Mouse (Mus musculus): ENCODE data around the gene Ankrd63. TPM values are rescaled to one million over a fixed set of nuclear protein-coding genes. Genes with fewer than 3 reads are reported as not detected.

The Ankrd63 gene
- polyA plus RNA-seq, 1 experiment from 2014 or later = 2.1 TPM

- Histone ChIP-seq H3K9me3 (ENCODE audit: control insufficient read depth, low read length) (no peaks in the 10 kb centered on the region), H3K9ac (ENCODE audit: low read length) (no peak overlapping the region), H3K4me2 (ENCODE audit: low read length) (no peak overlapping the region), H3K36me3 (ENCODE audit: control insufficient read depth, insufficient read depth, low read length) (no peaks in the 10 kb centered on the region), H3K27ac (replicated peaks in 1 of 2; ENCODE audit: control insufficient read depth in 1 of 2, insufficient read depth in 1 of 2, low read depth in 2 of 2, low read length in 2 of 2) (no peak overlapping the region), H3K4me3 (ENCODE audit: control insufficient read depth in 1 of 2, insufficient read depth in 1 of 2, low read depth in 1 of 2, low read length in 2 of 2) (no peak overlapping the region), H3K27me3 (ENCODE audit: control insufficient read depth, insufficient read depth, low read length) (peaks cover 19% of the 10 kb centered on the region), H3K4me1 (ENCODE audit: control insufficient read depth in 2 of 2, insufficient read depth in 2 of 2, low read length in 2 of 2) (peaks cover 21 to 28% of the 10 kb centered on the region in 2 experiments)
- WGBS = 76% methylated on average over 5 of the region's 5 CpGs
- ATAC-seq (ENCODE audit: insufficient number of reproducible peaks, insufficient read depth, low FRiP score, low read depth) = no peak
These were observed 28.2 kb upstream of the Ankrd63 start for GRCm38 (mm10) chr2:118731981-118732380.

DNA sequence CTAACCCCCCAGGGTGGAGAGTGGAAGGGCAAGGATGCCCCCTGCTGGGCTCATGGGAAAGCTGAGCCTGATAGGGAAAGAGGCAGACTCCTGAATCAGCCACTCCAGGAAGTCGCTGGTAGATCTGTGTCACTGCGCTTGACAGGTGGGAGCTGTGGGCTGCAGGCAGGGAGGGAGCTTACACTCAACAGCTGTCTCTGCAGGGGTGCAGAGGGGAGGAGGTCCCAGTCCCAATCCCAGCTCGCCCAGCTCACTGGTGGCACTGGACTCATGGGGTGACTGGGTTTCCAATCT is 26.8 kb upstream of the Ankrd63 start:
- Histone ChIP-seq H3K9me3 (ENCODE audit: control insufficient read depth, low read length) (no peaks in the 10 kb centered on the region), H3K4me1 (ENCODE audit: control insufficient read depth in 2 of 2, insufficient read depth in 2 of 2, low read length in 2 of 2) (peaks cover 21 to 28% of the 10 kb centered on the region in 2 experiments), H3K4me2 (ENCODE audit: low read length) (no peak overlapping the region), H3K36me3 (ENCODE audit: control insufficient read depth, insufficient read depth, low read length) (no peaks in the 10 kb centered on the region), H3K27me3 (ENCODE audit: control insufficient read depth, insufficient read depth, low read length) (peaks cover 19% of the 10 kb centered on the region), H3K27ac (replicated peaks in 1 of 2; ENCODE audit: control insufficient read depth in 1 of 2, insufficient read depth in 1 of 2, low read depth in 2 of 2, low read length in 2 of 2) (no peak overlapping the region), H3K4me3 (ENCODE audit: control insufficient read depth in 1 of 2, insufficient read depth in 1 of 2, low read depth in 1 of 2, low read length in 2 of 2) (no peak overlapping the region), H3K9ac (ENCODE audit: low read length) (no peak overlapping the region)
- WGBS = 4% methylated on average over 3 of the region's 3 CpGs
- peak; percentile 33; the same call in 1 of the 2 replicates for ATAC-seq (ENCODE audit: insufficient number of reproducible peaks, insufficient read depth, low FRiP score, low read depth)

GRCm38 (mm10) chr2:118729816-118730621 is 26.3 kb upstream of the Ankrd63 start:
- H3K4me3 ChIP-seq (ENCODE audit: control insufficient read depth in 1 of 2, insufficient read depth in 1 of 2, low read depth in 1 of 2, low read length in 2 of 2) = no peak overlapping the region
- H3K27ac ChIP-seq (replicated peaks in 1 of 2; ENCODE audit: control insufficient read depth in 1 of 2, insufficient read depth in 1 of 2, low read depth in 2 of 2, low read length in 2 of 2) = no peak overlapping the region
- H3K4me1 ChIP-seq (ENCODE audit: control insufficient read depth in 2 of 2, insufficient read depth in 2 of 2, low read length in 2 of 2) = peaks cover 21 to 28% of the 10 kb centered on the region in 2 experiments
- H3K4me2 ChIP-seq (ENCODE audit: low read length) = no peak overlapping the region
- H3K9ac ChIP-seq (ENCODE audit: low read length) = no peak overlapping the region
- peaks cover 19% of the 10 kb centered on the region for H3K27me3 ChIP-seq (ENCODE audit: control insufficient read depth, insufficient read depth, low read length)
- no peaks in the 10 kb centered on the region for H3K36me3 ChIP-seq (ENCODE audit: control insufficient read depth, insufficient read depth, low read length)
- H3K9me3 ChIP-seq (ENCODE audit: control insufficient read depth, low read length) = no peaks in the 10 kb centered on the region
- 0 out of 2 replicates have a peak, but pooled peaks have one; percentile 15 for ATAC-seq (ENCODE audit: insufficient number of reproducible peaks, insufficient read depth, low FRiP score, low read depth)
- WGBS = 32% methylated on average over 8 of the region's 8 CpGs

DNA sequence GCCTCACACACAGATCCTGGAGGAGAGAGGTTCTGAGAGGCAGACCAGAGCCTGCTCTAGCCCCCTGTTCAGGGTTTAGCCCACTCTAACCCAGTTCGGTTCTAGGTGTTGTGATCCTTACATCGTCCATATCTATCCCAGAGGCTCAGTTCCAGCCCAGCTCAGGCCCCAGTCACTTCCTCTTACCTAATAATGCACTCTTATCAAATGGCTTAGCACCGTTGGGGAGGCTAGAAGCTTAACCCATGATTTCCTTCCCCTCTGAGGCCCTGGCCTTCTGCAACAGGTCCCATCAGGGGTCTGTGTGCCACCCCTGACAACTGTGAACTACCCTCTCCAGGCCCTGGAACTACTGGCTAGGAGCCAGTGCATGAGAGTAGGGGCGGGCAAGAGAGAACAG is 25.4 kb upstream of the Ankrd63 start:
- no peaks in the 10 kb centered on the region for H3K9me3 ChIP-seq (ENCODE audit: control insufficient read depth, low read length)
- WGBS = 17% methylated on average over 4 of the region's 4 CpGs
- no peak for ATAC-seq (ENCODE audit: insufficient number of reproducible peaks, insufficient read depth, low FRiP score, low read depth)
- H3K4me2 ChIP-seq (ENCODE audit: low read length) = no peak overlapping the region
- H3K27me3 ChIP-seq (ENCODE audit: control insufficient read depth, insufficient read depth, low read length) = peaks cover 19% of the 10 kb centered on the region
- H3K9ac ChIP-seq (ENCODE audit: low read length) = peak overlapping the region; percentile 38; the same call in 1 of the 2 replicates
- no peaks in the 10 kb centered on the region for H3K36me3 ChIP-seq (ENCODE audit: control insufficient read depth, insufficient read depth, low read length)
- H3K4me3 ChIP-seq (ENCODE audit: control insufficient read depth in 1 of 2, insufficient read depth in 1 of 2, low read depth in 1 of 2, low read length in 2 of 2) = no peak overlapping the region
- peak overlapping the region; percentile 28 to 29; a peak in 2 of 4 replicates for H3K27ac ChIP-seq (replicated peaks in 1 of 2; ENCODE audit: control insufficient read depth in 1 of 2, insufficient read depth in 1 of 2, low read depth in 2 of 2, low read length in 2 of 2)
- peaks cover 21 to 28% of the 10 kb centered on the region in 2 experiments for H3K4me1 ChIP-seq (ENCODE audit: control insufficient read depth in 2 of 2, insufficient read depth in 2 of 2, low read length in 2 of 2)

GRCm38 (mm10) chr2:118728337-118728736 is 24.6 kb upstream of the Ankrd63 start, which contains the start of gene Plcb2:
Gene Plcb2, minus strand, starts transcription at chr2:118728438.
- Histone ChIP-seq H3K4me1 (ENCODE audit: control insufficient read depth in 2 of 2, insufficient read depth in 2 of 2, low read length in 2 of 2) (peaks cover 22 to 28% of the 10 kb centered on the region in 2 experiments), H3K9me3 (ENCODE audit: control insufficient read depth, low read length) (no peaks in the 10 kb centered on the region), H3K4me3 (ENCODE audit: control insufficient read depth in 1 of 2, insufficient read depth in 1 of 2, low read depth in 1 of 2, low read length in 2 of 2) (no peak within 1 kb of the TSS), H3K27me3 (ENCODE audit: control insufficient read depth, insufficient read depth, low read length) (peaks cover 13% of the 10 kb centered on the region), H3K9ac (ENCODE audit: low read length) (peak within 1 kb of the TSS; percentile 38; the same call in 1 of the 2 replicates), H3K4me2 (ENCODE audit: low read length) (peak within 1 kb of the TSS; percentile 15), H3K27ac (replicated peaks in 1 of 2; ENCODE audit: control insufficient read depth in 1 of 2, insufficient read depth in 1 of 2, low read depth in 2 of 2, low read length in 2 of 2) (peak within 1 kb of the TSS; percentile 28 to 29; a peak in 2 of 4 replicates), H3K36me3 (ENCODE audit: control insufficient read depth, insufficient read depth, low read length) (no peaks in the 10 kb centered on the region)
- no peak for ATAC-seq (ENCODE audit: insufficient number of reproducible peaks, insufficient read depth, low FRiP score, low read depth)
- 34% methylated on average over 7 of the region's 7 CpGs for WGBS

DNA sequence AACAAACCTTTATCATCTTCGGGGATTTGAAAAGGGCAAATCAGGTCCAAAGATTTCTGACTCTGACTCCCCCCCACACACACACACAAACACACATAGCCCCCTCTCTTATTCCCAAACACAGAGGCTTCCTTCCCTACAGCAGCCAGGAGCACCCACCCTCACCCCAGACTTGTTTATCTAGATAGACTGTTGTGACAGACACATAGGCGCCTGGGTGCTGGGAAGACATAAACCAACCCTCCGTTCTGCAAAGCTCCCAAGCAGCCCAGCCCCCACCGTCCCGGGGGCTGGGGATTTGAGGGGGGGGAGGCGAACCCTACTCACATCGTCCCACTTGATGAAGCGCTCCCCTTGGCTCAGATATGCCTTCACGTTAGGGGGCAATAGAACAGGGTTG is 24.1 kb upstream of the Ankrd63 start:
- Histone ChIP-seq H3K4me2 (ENCODE audit: low read length) (peak overlapping the region; percentile 15), H3K4me3 (ENCODE audit: control insufficient read depth in 1 of 2, insufficient read depth in 1 of 2, low read depth in 1 of 2, low read length in 2 of 2) (no peak overlapping the region), H3K36me3 (ENCODE audit: control insufficient read depth, insufficient read depth, low read length) (no peaks in the 10 kb centered on the region), H3K27ac (replicated peaks in 1 of 2; ENCODE audit: control insufficient read depth in 1 of 2, insufficient read depth in 1 of 2, low read depth in 2 of 2, low read length in 2 of 2) (no peak overlapping the region), H3K4me1 (ENCODE audit: control insufficient read depth in 2 of 2, insufficient read depth in 2 of 2, low read length in 2 of 2) (peaks cover 26 to 32% of the 10 kb centered on the region in 2 experiments), H3K9ac (ENCODE audit: low read length) (no peak overlapping the region), H3K9me3 (ENCODE audit: control insufficient read depth, low read length) (no peaks in the 10 kb centered on the region), H3K27me3 (ENCODE audit: control insufficient read depth, insufficient read depth, low read length) (peaks cover 13% of the 10 kb centered on the region)
- no peak for ATAC-seq (ENCODE audit: insufficient number of reproducible peaks, insufficient read depth, low FRiP score, low read depth)
- 29% methylated on average over 9 of the region's 9 CpGs for WGBS

DNA sequence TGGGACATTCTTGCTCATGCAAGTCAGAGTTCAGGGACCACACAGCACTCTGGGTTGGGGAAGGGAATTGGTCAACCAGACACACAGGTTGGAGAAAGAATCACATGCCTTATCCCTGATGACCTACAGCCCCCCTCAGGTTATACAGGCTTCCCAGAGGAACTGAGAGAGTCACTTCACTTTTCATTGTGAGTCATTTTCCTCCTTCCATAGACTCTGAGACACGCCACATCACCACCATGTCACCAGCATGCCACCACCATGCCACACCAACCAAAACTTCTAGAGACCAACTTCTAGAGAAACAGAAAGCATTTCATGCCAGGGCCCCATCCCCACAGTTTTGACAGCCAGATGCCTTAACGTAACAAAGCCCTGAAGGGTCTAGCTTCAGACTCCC is 23.1 kb upstream of the Ankrd63 start:
- Histone ChIP-seq H3K9ac (ENCODE audit: low read length) (no peak overlapping the region), H3K27ac (replicated peaks in 1 of 2; ENCODE audit: control insufficient read depth in 1 of 2, insufficient read depth in 1 of 2, low read depth in 2 of 2, low read length in 2 of 2) (no peak overlapping the region), H3K9me3 (ENCODE audit: control insufficient read depth, low read length) (no peaks in the 10 kb centered on the region), H3K4me1 (ENCODE audit: control insufficient read depth in 2 of 2, insufficient read depth in 2 of 2, low read length in 2 of 2) (peaks cover 29 to 32% of the 10 kb centered on the region in 2 experiments), H3K4me2 (ENCODE audit: low read length) (no peak overlapping the region), H3K4me3 (ENCODE audit: control insufficient read depth in 1 of 2, insufficient read depth in 1 of 2, low read depth in 1 of 2, low read length in 2 of 2) (no peak overlapping the region), H3K27me3 (ENCODE audit: control insufficient read depth, insufficient read depth, low read length) (peaks cover 11% of the 10 kb centered on the region), H3K36me3 (ENCODE audit: control insufficient read depth, insufficient read depth, low read length) (no peaks in the 10 kb centered on the region)
- WGBS = 85% methylated on average over 2 of the region's 2 CpGs
- ATAC-seq (ENCODE audit: insufficient number of reproducible peaks, insufficient read depth, low FRiP score, low read depth) = no peak

Measured in heart, embryonic 14.5 days (tissue).